Mouse (Mus musculus): ENCODE measurements around the gene Mgmt.

- no peak for TF ChIP-seq CTCF (IDR thresholded peaks at IDR 0.05; ENCODE audit: control insufficient read depth, insufficient read depth, low read length)
- TF ChIP-seq POLR2A (IDR thresholded peaks at IDR 0.05; ENCODE audit: borderline replicate concordance, control insufficient read depth, low read depth, low read length) = no peak
These were observed 124.2 kb downstream of the Mgmt start for GRCm38 (mm10) chr7:137018614-137019013.
